Mouse (Mus musculus): ENCODE data around the gene Lrpprc.
"Not testable (repeated sequence)": the region's sequence is repeated elsewhere in the genome, so short reads cannot be mapped to it uniquely, and the experiment has no call there.

Lrpprc gene

DNA sequence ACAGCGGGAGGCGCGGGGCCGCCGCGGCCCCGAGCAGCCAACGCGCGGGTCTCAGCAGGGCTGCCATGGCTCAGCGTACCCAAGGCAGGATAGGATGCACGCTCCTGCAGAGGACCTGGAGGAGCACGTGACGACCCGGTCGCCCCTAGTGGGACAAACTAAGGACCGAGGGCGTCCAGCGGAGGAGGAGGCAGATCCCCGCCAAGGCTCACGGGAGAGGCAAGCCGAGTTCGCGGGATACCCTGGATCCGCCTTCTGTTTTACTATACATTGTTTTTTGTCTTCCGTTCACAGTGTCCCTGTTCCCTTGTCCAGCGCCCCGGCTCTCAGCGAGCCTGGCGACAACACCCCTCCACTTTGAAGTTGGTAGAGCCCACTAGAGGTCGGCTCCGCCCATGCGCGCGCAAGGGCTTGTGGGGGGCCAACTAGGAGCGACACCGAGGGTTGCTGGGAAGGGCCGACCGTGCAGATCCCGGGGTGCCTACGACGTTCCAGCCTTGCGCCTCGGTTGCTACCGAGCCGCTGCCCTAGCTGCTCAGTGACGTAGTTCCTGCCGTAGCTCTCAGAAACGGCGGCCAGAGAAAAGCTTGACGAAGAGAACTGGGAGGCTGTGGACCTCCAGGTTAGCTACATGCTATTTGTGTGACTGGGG lies at the start of gene Lrpprc:
Lrpprc (minus strand) TSS at position 343 of the 652 bp plus-strand sequence.
- H3K27me3 ChIP-seq (ENCODE audit: control insufficient read depth, insufficient read depth, low read length, poor library complexity, severe bottlenecking) = no peaks in the 10 kb centered on the region
- H3K36me3 ChIP-seq (ENCODE audit: control insufficient read depth, insufficient read depth, low read length, poor library complexity, severe bottlenecking) = no peaks in the 10 kb centered on the region
- DNase-seq (ENCODE audit: low read depth, low spot score) = peak; percentile 97

DNA sequence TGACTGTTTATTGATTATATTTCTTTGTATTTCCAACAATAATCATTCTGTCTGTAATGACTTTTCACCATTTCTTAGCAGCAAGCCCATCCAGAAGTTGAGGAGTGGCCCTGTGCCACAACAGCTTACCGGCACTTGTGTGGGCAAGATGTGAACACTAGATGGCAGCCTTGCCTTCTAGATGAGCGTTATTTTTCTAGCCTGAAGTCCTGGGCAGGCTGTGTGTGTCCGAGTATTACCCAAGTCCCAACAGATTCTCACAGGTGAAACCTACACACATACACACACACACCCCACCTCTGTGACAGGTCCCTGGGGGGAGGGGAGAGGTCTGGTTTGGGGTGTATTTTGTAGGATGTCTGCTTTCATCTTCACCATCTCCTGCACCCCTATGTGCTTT lies 47.2 kb upstream of the Lrpprc start:
- H3K27me3 ChIP-seq (ENCODE audit: control insufficient read depth, insufficient read depth, low read length, poor library complexity, severe bottlenecking) = no peaks in the 10 kb centered on the region
- peak; percentile 78 for DNase-seq (ENCODE audit: low read depth, low spot score)
- no peaks in the 10 kb centered on the region for H3K36me3 ChIP-seq (ENCODE audit: control insufficient read depth, insufficient read depth, low read length, poor library complexity, severe bottlenecking)

DNA sequence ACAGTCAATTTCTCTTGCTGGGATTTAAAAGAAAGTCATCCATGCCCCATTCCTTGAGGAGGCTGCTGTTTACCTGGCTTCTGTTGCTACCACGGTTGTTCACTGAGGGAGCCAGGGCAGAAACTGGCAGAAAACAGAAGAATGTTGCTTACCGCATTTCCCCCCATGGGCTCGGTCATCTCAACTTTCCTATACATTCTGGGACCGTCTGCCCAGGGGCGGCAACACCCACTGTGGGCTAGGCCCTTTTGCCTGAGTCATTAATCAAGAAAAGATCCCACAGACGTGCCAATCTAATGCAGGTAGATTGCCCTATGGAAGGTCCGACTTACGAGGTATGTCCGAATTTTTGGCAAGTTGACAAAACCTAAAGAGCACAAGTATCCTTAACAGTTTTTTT lies 44.7 kb upstream of the Lrpprc start:
- H3K36me3 ChIP-seq (ENCODE audit: control insufficient read depth, insufficient read depth, low read length, poor library complexity, severe bottlenecking) = no peaks in the 10 kb centered on the region
- H3K27me3 ChIP-seq (ENCODE audit: control insufficient read depth, insufficient read depth, low read length, poor library complexity, severe bottlenecking) = no peaks in the 10 kb centered on the region
- no peak for DNase-seq (ENCODE audit: low read depth, low spot score)

- no peaks in the 10 kb centered on the region for H3K27me3 ChIP-seq (ENCODE audit: control insufficient read depth, insufficient read depth, low read length, poor library complexity, severe bottlenecking)
- no peaks in the 10 kb centered on the region for H3K36me3 ChIP-seq (ENCODE audit: control insufficient read depth, insufficient read depth, low read length, poor library complexity, severe bottlenecking)
- no peak for DNase-seq (ENCODE audit: low read depth, low spot score)
Measured at GRCm38 (mm10) chr17:84832346-84832745, 41.8 kb upstream of the Lrpprc start.

GRCm38 (mm10) chr17:84828301-84828700 lies 37.7 kb upstream of the Lrpprc start:
- DNase-seq (ENCODE audit: low read depth, low spot score) = no peak
- H3K36me3 ChIP-seq (ENCODE audit: control insufficient read depth, insufficient read depth, low read length, poor library complexity, severe bottlenecking) = no peaks in the 10 kb centered on the region

GRCm38 (mm10) chr17:84820603-84821002 lies 30.0 kb upstream of the Lrpprc start:
- no peaks in the 10 kb centered on the region for H3K27me3 ChIP-seq (ENCODE audit: control insufficient read depth, insufficient read depth, low read length, poor library complexity, severe bottlenecking)
- DNase-seq (ENCODE audit: low read depth, low spot score) = no peak

More at GRCm38 (mm10) chr17:84828301-84828700, 37.7 kb upstream of the Lrpprc start:
- H3K27me3 ChIP-seq (ENCODE audit: control insufficient read depth, insufficient read depth, low read length, poor library complexity, severe bottlenecking) = no peaks in the 10 kb centered on the region

DNA sequence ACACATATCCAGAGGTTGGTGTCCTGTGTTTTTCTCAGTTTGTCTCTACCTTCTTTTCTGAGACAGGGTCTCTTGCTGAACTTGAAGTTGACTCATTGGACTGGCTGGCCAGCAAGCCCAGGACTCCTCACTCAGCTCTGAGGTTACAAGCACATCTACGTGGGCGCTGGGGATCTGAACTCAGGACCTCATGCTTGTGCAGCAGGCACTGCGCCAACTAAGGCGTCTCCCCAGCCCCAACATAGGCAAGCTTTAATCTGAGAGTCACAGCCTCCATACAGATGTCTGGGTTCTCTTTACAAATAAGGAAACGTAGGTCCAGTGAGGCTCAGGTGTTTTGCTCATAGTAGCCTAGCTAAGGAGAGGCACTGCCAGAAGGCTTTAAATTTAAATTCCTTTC lies 27.8 kb upstream of the Lrpprc start:
- DNase-seq (ENCODE audit: low read depth, low spot score) = no peak
- H3K36me3 ChIP-seq (ENCODE audit: control insufficient read depth, insufficient read depth, low read length, poor library complexity, severe bottlenecking) = no peaks in the 10 kb centered on the region
- no peaks in the 10 kb centered on the region for H3K27me3 ChIP-seq (ENCODE audit: control insufficient read depth, insufficient read depth, low read length, poor library complexity, severe bottlenecking)

More at GRCm38 (mm10) chr17:84820603-84821002, 30.0 kb upstream of the Lrpprc start:
- H3K36me3 ChIP-seq (ENCODE audit: control insufficient read depth, insufficient read depth, low read length, poor library complexity, severe bottlenecking) = no peaks in the 10 kb centered on the region

DNA sequence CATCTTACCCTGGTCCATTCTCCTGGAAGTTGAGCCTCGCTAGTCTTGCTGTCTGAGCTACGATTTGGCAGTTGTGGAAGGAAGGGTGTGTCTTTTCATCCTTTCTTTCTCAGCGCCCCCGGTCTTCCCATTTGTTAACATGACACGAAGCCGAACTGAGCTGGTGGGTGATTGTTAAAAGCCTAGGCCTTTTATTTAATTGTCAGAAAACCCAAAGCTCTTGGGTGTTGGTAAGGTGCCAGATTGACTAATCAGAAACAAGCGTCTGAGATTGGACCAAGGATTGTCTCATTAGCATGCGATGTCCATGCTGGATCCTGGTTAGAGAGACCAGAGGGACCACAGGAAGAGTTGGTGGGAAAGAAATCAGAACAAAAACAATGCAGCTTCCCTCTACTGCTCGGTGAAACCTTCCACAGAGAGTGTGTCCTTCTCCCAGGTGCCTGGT lies 25.4 kb upstream of the Lrpprc start:
- Histone ChIP-seq H3K27me3 (ENCODE audit: control insufficient read depth, insufficient read depth, low read length, poor library complexity, severe bottlenecking) (no peaks in the 10 kb centered on the region), H3K36me3 (ENCODE audit: control insufficient read depth, insufficient read depth, low read length, poor library complexity, severe bottlenecking) (no peaks in the 10 kb centered on the region)
- DNase-seq (ENCODE audit: low read depth, low spot score) = no peak

- H3K27me3 ChIP-seq (ENCODE audit: control insufficient read depth, insufficient read depth, low read length, poor library complexity, severe bottlenecking) = no peaks in the 10 kb centered on the region
- H3K36me3 ChIP-seq (ENCODE audit: control insufficient read depth, insufficient read depth, low read length, poor library complexity, severe bottlenecking) = no peaks in the 10 kb centered on the region
- DNase-seq (ENCODE audit: low read depth, low spot score) = no peak
Measured at GRCm38 (mm10) chr17:84814905-84815304, 24.3 kb upstream of the Lrpprc start.

GRCm38 (mm10) chr17:84814192-84814591 lies 23.6 kb upstream of the Lrpprc start:
- not testable (repeated sequence) for H3K27me3 ChIP-seq (ENCODE audit: control insufficient read depth, insufficient read depth, low read length, poor library complexity, severe bottlenecking); H3K36me3 ChIP-seq (ENCODE audit: control insufficient read depth, insufficient read depth, low read length, poor library complexity, severe bottlenecking); DNase-seq (ENCODE audit: low read depth, low spot score)

- H3K36me3 ChIP-seq (ENCODE audit: control insufficient read depth, insufficient read depth, low read length, poor library complexity, severe bottlenecking) = no peaks in the 10 kb centered on the region
- H3K27me3 ChIP-seq (ENCODE audit: control insufficient read depth, insufficient read depth, low read length, poor library complexity, severe bottlenecking) = no peaks in the 10 kb centered on the region
- no peak for DNase-seq (ENCODE audit: low read depth, low spot score)
Measured at GRCm38 (mm10) chr17:84792006-84792405, 1.4 kb upstream of the Lrpprc start.

GRCm38 (mm10) chr17:84791156-84791555 lies 567 bp upstream of the Lrpprc start:
- DNase-seq (ENCODE audit: low read depth, low spot score) = no peak
- Histone ChIP-seq H3K36me3 (ENCODE audit: control insufficient read depth, insufficient read depth, low read length, poor library complexity, severe bottlenecking) (no peaks in the 10 kb centered on the region), H3K27me3 (ENCODE audit: control insufficient read depth, insufficient read depth, low read length, poor library complexity, severe bottlenecking) (no peaks in the 10 kb centered on the region)

DNA sequence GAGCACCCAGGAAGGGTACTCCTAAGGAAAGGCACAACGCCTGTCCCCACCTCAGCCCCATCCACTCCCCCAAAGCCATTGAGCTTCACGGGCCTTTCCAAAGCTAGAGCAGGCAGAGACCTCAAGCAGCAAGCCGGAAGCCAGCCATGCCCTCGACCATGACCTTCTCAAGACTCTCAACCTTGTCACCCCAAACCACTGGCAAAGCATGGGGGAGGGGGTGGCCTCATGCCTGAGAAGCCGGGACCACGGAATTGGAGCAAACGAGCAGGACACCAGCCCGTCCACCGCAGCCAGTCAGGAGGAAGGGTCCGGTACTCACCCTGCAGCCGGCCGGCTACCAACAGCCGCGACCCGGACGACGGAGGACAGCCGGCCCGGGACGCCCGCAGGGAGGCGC lies 546 bp downstream of the Lrpprc start:
- Histone ChIP-seq H3K36me3 (ENCODE audit: control insufficient read depth, insufficient read depth, low read length, poor library complexity, severe bottlenecking) (no peaks in the 10 kb centered on the region), H3K27me3 (ENCODE audit: control insufficient read depth, insufficient read depth, low read length, poor library complexity, severe bottlenecking) (no peaks in the 10 kb centered on the region)
- DNase-seq (ENCODE audit: low read depth, low spot score) = peak; percentile 59

- no peaks in the 10 kb centered on the region for H3K27me3 ChIP-seq (ENCODE audit: control insufficient read depth, insufficient read depth, low read length, poor library complexity, severe bottlenecking)
- no peak for DNase-seq (ENCODE audit: low read depth, low spot score)
- no peaks in the 10 kb centered on the region for H3K36me3 ChIP-seq (ENCODE audit: control insufficient read depth, insufficient read depth, low read length, poor library complexity, severe bottlenecking)
Measured at GRCm38 (mm10) chr17:84788376-84789125, 2.0 kb downstream of the Lrpprc start.

- no peak for DNase-seq (ENCODE audit: low read depth, low spot score)
- no peaks in the 10 kb centered on the region; the same call in 1 of the 2 replicates for H3K36me3 ChIP-seq (ENCODE audit: control insufficient read depth, insufficient read depth, low read length, poor library complexity, severe bottlenecking)
- H3K27me3 ChIP-seq (ENCODE audit: control insufficient read depth, insufficient read depth, low read length, poor library complexity, severe bottlenecking) = no peaks in the 10 kb centered on the region
Measured at GRCm38 (mm10) chr17:84787477-84787876, 3.1 kb downstream of the Lrpprc start.

Measured in splenic B cell, adult 2 months (primary cell).